Mouse (Mus musculus) left cerebral cortex, adult 18-20 months (tissue): ENCODE measurements around the gene Col9a3. TPM values are rescaled to one million over a fixed set of nuclear protein-coding genes. Genes with fewer than 3 reads are reported as not detected.

Experiments
- DNase-seq, 2 experiments: peaks; one replicate each; pipeline ENCODE4 v3.0.0; 2021 to 2022; ENCODE audit warnings: low spot score in 2 of 2, mixed read lengths in 1 of 2
- long read RNA-seq, 2 experiments: library from polyadenylated mRNA; stranded (forward); transcript quantifications; one replicate each; pipeline ENCODE4 v2.0.0; 2021
- total RNA-seq, 2 experiments: library from RNA; stranded (reverse); gene quantifications; 2 replicates each; pipeline ENCODE4 v1.2.3; 2021

The Col9a3 gene
- 1 to 10 TPM; 3.5 to 4.4 TPM for total RNA-seq
- long read RNA-seq, experiment 1, transcript Col9a3-201 (32 exons, 2,846 nt) = major isoform, 5 of 12 reads
- long read RNA-seq, experiment 1, partial matches to known transcripts = 2 of 12 reads
- long read RNA-seq, experiment 1, other reads (novel, unspliced or antisense) = 5 of 12 reads
- long read RNA-seq, experiment 2, partial matches to known transcripts = 0 of 2 reads
- long read RNA-seq, experiment 2, other reads (novel, unspliced or antisense) = 0 of 2 reads

DNA sequence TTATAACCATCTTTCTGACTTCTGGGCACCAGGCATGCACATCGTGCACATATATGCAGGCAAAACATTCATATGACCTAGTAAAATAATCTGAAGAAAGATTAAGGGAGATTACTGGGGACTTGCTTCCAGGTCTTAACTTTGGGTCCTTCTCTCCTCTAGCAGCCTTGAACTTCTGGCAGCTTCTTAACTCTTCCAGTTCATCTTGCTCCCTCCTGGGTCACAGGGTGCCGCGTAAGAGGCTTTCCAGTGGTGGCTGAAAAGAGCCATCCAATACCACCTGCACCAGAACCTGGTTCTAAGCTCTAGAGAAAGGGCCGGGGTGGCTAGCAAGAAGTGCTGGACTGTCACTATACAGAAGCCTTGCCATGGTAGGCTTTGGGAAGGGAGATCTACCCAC, at the start of gene Col9a3:
Col9a3 (plus strand) TSS at position 301 of the 400 bp plus-strand sequence.
- DNase-seq = no peak

DNA sequence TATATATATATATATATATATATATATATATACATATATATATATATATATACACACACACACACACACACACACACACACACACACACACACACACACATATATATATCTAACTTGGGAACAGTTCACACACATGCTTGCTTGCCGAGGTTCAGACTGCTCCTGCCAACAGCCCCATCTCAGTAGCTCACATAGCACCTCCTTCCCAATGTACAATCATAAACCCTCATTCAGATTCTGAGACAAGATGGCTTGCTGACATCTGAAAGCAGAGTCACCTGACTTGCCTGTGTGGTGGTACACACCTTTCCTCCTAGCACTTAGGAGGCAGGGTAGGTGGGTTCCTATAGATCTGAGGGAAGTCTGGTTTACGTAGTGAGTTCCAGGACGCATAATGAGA, 45.2 kb upstream of the Col9a3 start:
- DNase-seq = no peak

DNA sequence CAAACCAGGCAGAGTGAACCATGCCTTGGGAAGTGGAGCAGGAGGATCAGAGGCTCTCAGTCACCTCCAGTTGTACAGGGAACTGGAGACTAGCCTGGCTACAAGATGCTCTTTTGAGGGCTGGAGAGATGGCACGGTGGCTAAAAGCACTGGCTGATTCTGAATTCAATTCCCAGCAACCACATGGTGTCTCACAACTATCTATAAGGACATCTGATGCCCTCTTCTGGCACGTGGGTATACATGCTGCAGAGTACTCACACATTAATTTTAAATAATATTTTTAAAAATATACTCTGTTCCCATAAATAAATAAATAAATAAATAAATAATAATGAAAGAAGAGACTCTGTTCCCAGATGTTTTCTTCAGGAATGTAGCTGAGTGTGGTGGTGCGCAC, 42.4 kb upstream of the Col9a3 start:
- no peak for DNase-seq

DNA sequence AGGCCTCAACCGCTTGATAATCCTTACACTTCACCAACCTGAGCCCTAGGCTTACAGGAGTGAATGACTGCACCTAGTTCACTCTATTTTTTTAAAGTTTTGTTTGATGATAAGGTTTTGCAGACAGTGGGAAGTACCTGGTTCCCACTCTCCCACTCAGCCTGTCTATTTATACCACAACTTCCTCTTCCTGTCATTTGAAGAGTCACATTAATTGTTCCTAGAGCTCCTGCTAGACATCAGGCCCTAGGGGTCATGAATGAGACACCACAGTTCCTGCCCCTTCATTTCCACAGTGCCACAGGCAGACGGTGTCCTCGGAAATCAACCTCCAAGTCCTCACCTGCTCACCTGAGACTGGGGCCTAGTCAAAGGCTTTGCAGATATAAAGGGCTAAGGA, 41.1 kb upstream of the Col9a3 start:
- no peak for DNase-seq

DNA sequence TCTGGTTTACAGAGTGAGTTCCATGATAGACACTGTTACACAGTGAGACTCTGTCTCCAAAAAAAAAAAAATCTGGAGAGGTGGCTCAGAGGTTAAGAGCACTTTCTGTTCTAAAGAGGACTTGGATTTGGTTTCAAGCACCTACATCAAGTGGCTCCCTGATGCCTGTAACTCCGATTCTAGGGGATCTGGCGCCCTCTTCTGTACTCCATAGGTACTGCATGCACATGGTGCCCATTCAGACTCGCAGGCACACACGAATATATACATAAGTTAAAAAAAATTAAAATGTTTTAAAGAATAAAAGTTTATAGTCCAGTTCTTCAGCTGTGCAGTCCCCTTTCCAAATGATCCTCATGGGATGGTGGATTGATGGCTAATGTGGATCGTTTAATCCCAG, 37.3 kb upstream of the Col9a3 start:
- no peak for DNase-seq

DNA sequence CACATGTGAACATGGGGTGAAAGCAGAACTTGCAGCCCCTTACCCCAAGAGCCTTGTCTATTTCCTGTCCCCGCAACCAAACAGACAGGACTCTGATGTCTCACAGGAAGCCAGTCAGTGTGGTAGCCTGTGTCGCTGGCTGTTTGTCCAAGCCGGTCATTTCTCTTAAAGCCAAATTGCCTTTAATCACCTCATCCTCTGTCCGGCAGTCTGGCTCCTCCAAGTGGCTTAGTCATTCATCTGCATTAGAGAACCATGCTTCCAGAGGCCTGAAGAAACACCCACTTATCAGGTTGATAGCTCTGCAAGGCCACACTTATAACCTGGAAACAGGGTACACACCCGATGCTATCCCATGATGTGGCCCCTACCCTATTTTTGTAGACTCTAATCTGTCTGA, 35.4 kb upstream of the Col9a3 start:
- DNase-seq = no peak

DNA sequence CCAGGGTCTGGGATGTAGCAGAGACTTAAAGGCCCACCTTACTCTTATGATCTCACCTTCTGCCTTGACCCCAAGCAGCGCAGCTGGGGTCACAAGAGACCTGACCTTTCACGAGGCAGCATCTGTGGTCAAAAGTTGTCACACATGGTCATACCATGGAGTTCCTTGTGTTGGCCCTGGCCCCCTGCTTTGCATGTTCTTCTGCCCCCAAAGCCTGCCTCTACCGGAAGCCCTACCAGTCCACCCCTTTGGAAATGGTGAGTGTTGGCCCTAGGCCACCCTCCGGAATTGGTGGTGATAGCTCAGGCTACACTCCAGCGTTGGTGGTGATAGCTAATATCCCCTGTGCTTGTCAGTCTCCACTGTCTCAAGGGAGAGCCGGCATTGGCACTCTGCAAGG, 34.3 kb upstream of the Col9a3 start:
- DNase-seq = no peak

DNA sequence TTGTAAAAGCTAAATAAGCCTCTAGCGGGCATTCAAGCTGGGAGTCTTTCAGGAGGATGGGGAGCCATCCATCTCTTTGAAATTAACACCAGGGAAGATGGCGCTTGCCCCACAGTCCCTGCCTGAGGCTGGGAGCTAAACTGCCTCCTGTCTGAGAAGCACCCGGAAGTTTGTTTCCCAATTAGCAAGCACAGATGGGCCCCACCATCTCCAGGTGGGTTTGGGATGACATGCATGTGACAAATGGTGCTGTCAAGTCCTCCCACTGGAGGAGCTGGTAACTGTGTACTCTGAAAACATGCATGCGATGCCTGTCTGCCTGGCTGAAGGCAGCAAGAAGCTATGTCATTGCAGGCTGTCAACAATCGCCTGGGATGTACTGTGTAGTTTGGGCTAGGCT, 33.7 kb upstream of the Col9a3 start:
- DNase-seq = no peak

DNA sequence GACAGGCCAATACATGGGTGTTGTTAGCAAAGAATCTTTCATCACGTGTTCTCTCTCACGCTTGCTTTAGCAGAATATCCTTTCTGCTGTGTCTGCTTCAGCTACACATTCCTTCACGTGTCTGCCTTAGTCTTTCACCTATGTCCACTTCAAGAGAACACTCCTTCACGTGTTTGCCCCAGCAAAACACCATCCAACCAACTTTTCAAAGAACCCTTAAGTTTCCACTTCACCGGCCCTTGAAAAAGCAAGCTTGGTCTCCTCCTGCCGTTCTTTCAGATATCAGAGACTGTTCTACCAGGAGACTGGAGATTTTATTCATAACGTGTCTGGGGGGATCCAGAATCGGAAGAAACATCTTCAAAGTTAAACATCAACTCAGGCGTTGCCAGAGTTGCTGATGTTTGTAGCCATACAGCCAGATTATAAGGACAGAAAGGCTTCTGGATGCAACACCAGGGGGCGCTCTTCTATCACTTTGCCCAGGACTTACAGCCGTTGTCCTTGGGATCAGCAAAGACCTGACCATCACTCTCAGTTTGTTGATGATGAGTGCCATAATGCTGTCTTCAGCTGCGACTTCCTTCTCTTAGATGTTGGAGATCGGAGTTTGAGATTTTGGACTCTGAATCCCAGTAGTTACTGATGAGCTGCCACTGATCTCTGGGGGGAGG, 31.2 kb upstream of the Col9a3 start:
- DNase-seq = peak in 1 of 2 experiments; percentile 54

DNA sequence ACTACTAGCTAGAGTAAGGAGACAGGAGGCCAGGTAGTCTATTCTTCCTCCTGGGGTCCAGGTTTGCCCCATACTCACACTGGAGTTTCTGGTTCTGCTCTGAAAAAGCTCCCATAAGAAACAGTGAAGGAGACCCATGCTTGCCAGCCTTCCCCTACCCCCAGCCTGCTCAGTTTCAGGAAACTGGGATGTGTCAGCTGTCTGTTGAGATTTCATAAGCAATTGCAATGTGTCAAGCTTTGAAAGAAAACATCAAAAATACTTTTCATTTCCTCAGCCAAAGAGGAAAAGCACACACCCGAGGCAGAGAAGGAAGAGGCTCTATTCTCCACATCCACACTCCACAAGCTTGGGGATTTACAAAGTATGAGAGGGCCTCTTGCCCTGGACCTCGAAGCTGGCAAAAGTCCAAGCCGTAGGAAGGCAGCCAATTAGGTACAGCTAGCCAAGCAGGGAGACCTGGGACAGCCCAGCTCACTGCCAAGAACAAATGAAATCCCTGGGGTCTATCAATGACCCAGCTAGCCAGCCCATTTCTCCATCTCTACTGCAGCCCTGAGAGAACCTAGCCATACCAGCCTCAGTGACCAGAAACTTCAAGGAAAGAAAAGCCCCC, 28.5 kb upstream of the Col9a3 start:
- no peak for DNase-seq

DNA sequence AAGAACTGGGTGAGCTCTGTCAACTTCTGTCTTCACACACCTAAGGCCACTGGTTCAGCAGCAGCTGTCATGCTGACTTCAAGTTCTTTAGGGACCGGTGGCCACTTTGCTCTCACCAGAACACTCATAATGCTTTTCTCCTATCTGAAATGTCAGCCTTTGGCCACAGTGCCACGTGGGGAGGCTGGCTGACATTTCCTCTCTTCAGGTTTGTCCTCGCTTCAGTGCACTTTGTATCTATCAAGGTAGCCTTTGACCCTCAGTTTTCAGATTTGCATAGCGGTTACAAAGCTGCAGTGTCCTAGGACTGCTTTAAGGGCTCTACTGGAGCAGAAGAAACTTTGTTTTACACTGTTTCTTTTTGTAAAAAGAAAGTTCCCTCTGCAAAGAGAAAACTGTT, 21.1 kb upstream of the Col9a3 start:
- DNase-seq = no peak

DNA sequence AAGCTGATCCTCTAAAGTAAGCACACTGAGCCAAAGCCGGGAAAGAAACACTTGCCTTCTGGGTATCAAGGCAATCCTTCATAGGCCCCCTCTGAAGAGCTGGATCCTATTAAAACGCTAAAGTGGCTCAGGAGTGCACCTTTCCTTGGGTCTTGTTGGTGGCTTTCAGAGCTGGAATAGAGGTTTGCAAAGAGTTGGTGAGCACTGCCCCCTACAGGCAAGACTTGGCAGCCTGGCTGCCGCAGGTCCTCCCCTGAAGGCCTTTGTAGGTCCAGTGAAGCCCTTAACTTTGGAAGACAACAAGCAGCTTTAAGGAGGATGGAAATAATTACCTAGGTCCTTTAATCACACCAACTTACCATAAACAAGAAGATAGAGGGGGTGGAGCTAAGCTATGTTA, 18.9 kb upstream of the Col9a3 start:
- DNase-seq = peak; percentile 69 to 86

DNA sequence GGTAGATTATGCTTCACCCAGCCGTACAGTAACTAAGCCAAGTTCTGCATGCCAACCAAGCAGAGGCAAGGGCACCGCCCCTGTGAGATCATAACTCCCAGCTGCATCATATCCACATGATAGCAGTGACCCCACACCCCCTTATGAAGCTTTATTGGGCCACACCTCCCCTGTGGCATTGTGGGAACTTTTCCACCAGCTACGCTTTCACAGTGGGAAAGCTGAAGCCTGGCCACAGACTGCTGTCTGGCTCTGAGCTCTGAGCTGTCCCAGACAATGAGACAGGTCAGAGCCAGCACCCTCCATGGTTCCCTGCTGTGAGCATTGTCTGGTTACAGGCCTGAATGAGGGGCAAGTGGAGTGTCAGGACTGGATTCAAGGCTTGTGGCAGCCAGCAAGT, 16.6 kb upstream of the Col9a3 start, which contains the start of gene Mrgbp:
Mrgbp (plus strand) TSS at position 303 of the 400 bp plus-strand sequence.
- no peak for DNase-seq

DNA sequence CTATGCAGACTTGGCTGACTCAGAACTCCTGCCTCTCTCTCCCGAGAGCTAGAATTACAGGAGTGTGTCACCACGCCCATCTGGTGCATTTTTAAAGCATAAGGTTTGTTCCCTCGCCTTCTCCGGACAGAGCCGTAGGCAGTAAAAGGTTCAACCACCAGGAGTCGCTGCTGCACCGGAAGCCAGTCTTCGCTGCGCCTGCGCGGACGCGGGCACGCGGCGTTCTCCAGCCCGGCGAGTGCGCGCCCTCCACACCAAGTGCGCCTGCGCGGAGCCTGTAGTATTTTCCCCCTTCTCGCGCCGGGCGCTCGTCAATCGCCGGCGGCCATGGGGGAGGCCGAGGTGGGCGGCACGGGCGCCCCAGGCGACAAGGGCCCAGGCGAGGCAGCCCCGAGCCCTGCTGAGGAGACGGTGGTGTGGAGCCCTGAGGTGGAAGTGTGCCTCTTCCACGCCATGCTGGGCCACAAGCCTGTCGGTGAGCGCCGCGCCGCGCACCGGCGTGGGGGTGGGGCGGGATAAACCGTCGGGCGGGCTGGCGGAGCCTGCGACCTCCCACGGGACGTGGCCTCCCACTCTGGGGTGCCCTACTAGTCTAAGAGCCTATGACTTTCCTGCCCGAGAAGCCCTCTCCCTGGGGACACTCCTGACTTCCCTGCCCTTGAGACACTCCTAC, 15.0 kb upstream of the Col9a3 start:
- peak; percentile 97 to 99 for DNase-seq

DNA sequence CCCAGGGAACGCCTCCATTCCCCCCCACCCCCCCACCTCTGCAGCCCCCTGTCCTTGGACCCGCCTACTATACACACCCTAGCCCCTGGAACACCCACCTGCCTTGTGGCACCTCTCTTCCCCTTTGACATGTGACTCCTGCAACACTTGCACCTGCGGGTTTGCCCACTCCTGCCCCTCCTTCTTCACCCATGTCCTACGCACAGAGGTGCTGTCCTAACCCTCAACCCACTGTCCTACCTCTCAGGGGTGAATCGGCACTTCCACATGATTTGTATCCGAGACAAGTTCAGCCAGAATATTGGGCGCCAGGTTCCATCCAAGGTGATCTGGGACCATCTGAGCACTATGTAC, 14.5 kb upstream of the Col9a3 start:
- no peak for DNase-seq

DNA sequence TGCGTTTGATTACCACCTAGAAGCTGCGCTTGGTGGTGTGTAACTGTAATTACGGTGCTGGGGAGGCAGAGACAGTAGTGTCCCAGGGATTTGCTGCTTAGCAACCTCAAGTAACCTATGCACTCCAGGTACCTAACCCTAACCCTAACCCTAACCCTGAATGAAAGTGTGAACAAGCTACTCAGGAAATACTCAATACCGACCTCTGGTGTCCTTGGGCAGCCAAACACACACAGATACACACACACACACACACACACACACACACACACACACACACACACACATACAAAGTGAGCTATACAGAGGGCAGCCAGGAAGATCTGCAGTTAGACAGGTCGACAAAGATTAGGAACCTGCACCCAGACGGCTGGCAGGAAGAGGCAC, 8.9 kb upstream of the Col9a3 start:
- DNase-seq = no peak

DNA sequence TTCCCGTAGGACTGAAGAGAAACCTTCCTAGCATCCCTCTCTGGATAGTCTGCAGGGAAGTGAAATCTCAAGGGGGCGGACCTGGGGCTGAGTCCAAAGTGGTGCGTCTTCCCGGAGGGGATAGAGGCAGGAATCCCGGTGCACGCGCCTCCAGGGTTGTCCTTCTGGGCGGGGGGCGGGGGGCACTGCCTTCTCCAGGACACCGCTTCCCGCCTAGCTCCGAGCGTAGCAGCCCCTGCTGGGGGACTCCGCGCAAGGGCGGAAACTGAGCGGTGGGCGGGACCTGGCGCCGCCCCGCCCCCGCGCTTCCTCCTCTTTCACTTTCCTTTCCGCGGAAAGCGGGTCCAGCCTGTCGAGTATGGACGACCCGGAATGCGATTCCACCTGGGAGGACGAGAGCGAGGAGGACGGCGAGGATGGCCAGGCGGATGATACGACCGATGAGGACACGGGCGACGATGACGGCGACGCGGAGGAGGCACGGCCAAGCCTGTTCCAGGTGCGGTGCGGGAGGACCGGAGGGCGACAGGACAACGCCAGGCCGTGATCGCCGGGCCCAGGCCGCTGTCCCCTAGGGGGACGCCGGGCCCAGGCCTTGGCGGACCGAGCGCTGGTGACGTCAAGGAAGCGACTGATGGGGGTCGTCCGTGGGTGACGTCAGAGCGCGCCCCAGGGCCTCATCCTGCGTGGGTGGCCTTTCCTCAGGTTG, 8.3 kb upstream of the Col9a3 start, which contains the start of gene Ogfr:
Ogfr (plus strand) TSS at position 123 of the 709 bp plus-strand sequence.
- DNase-seq = peak; percentile 75 to 79

DNA sequence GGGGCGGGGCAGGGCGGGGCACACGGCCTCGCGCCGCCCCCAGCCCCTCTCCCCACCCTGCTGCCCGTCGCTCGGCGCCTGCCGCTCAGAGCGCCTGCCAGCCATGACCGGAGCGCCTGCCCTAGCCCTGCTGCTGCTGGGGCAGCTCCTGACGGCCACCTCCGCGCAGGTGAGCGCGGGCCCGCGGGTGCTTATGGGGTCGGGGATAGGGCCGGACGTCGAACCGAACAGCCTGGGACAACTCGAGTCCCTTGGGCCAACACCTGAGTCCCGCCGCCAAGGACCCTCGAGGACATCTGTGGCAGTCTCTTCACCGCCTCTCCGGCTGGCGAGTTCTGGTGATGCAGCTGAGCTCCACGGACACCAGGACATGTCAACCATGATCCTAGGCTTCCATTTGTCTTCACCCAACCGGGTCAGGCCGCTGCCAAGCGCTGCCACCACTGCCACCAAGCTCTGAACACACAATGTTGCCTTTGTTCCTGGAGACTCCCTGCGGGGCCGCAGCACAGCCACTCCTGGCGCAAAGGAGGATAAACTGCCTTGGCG, 641 bp downstream of the Col9a3 start:
- no peak for DNase-seq

DNA sequence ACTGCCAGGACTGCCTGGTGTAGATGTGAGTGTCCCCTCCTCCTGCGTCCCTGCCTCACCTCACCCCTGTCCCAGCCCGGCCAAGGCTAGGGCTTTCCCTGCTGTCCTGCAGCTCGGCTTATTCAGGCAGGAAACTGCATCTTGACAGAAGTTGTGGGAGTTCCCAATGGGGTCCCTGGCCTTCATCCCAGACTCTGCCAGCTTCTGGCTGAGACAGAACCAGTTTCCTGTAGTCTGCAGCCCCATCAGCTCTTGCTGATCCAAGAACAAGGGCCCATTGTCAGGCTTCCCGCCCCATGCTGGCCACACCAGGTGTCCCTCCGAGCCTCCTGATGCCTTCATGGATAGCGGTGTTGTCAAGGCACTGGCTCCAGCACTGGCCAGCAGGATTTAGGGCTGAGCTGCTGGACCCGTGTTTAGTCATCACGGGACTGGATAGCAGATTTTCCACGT, 3.0 kb downstream of the Col9a3 start:
- no peak for DNase-seq

DNA sequence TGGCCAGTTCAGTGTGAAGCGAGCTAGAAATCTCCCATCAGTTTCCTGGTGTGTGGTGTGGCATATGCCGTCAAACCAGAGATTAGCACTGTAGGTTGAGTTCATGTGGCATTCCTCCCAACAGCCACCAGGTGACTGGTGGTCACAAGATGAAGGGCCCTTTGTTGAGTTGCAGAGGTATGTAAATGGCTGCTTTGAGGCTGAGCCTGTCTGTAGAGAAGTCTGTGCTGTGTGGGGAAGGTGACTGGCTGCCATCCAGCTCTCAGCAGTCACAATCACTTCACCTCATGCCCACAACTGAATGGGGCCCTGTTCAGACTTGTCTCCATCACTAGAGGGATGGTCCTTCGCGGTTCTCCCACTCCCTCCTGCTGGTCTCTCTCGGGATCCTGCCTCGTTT, 7.2 kb downstream of the Col9a3 start:
- DNase-seq = no peak

DNA sequence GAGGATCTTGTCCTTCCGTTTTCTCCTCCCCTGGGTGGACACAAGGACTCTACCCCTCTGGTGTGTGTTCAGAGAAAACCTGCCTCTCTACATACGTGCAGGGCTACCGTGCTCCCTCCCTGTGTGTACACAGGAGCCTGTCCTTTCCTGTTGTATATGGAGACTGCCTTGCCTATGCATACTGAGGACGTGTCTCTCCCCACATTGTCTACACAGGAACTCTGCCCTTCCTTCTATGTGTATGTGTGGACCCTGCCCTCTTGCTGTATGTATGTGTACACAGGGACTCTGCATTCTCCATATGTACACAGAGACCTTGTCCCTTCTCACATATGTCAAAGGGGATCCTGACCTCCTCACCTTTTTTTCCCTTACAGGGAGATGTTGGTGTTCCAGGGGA, 12.7 kb downstream of the Col9a3 start:
- DNase-seq = no peak
